Mouse (Mus musculus) lung, adult 18-20 months (tissue): ENCODE results near the gene Rilpl1.
A peak's percentile ranks its signal among the peaks of the same experiment; 100 is the strongest.

Source experiments
- DNase-seq, 2 experiments: peaks; one replicate each; pipeline ENCODE4 v3.0.0; 2022; ENCODE audit warnings: mixed read lengths in 2 of 2

Rilpl1 gene

DNA sequence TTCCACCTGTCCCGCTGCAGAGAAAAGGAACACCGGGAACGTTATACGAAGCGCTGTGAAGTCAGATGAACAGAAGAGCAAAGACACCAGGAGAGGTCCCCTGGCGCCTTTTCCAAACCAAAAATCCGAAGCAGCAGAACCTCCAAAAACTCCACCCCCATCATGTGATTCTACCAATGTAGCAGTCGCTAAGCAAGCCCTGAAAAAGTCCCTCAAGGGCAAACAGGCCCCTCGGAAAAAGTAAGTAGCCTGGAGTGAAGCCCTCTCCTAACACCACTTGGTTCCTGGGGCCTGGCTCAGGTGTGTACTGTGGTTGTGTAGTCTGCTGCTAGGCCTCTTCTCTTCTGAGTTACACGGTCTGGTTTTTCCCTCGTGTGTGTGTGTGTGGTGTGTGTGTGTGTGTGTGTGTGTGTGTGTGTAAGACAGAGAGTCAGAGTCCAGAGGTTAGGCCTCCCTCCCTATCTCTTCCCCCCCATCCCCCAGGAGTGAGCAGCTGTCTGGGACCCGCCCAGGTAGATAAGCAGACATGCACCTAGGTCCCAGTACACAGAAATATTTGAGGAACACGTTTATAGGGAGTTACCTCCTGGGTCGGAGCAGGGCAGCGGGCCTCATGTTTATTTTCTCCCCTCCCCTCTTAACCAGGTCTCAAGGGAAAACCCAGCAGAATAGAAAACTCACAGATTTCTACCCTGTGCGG, 80.4 kb downstream of the Rilpl1 start:
- DNase-seq, result no peak

- no peak for DNase-seq
These were observed 81.1 kb downstream of the Rilpl1 start for GRCm38 (mm10) chr5:124450051-124450450.

GRCm38 (mm10) chr5:124449494-124449893, 81.7 kb downstream of the Rilpl1 start:
- DNase-seq, result peak; percentile 24 to 52

DNA sequence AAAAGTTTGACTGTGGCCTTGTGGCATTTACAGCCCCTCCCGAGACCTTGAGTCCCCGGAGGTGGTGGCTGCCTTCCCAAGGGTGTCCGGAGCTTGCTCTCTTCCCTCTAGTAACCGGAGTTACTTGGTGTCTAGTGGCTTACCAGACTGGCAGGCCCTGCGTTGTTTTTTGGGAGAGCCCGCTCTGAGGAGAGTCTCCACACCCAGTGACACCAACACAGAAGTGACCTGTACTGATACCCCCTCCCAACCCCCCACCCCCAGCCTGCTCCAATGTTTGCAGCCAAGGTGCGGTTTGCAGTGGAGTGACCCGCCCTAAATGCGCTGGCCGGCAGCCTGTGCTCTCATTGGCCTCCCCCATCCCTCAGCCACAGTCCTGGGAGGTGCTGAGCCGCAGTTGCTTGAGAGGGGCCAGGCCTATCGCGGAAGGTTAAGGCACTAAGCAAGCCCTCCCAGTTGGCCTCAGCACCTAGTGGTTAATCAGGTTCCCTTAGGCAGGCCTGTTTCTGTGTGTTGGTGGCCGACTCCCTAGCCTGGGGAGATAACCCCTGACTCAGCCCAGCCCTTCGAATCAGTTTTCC, 84.8 kb downstream of the Rilpl1 start:
- peak; percentile 86 to 92 for DNase-seq

DNA sequence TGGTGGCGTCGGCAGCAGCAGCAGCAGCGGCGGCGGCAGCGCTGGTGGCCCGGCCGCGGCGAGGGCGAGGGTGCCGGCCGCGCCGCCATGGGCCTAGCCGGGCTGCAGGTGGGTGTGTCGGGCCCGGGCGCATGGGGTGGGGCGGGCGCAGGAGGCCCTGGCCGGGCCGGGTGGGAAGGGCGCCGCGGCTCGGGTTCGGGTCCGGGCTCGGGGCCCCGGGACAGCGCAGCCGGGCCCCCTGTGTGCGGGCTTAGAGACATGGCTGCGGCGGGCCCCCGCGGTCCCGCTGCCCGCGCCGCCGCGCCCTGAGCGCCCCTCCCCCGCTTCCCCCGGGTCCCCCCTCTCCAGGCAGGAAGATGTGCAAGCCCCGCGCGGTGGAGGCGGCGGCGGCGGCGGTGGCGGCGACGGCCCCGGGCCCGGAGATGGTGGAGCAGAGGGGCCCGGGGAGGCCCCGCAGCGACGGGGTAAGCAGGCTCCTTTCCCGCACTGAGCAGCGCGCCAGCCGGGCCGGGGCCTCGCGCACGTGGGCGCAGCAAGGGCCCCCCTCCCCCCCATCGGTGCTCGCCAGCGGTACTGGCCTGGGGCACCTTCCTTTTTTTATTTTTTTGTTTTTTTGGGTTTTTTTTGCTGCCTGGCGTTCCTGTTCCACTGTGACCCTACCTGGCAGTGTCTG, 85.4 kb downstream of the Rilpl1 start:
- DNase-seq, result peak; percentile 41 to 49

GRCm38 (mm10) chr5:124444661-124445561, 86.3 kb downstream of the Rilpl1 start:
- peak; percentile 72 to 81 for DNase-seq

DNA sequence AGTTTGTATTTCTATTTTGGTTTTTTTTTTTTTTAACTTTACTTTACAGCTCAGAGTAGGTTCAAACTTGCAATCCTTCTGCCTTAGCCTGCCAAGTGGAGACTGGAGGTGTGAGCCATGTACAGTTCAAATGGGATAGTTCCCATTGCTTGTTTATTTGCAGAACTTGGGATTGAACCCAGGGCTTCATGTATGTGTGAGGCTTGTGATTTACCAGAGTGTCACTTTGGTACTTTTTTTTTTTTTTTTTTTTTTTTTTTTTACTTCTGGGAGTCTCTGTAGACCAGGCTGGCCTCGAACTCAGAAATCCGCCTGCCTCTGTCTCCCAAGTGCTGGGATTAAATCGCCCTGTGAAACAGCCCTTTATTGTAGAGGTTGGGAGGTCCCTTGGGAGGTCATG, 87.0 kb downstream of the Rilpl1 start:
- DNase-seq, result no peak
